Mouse (Mus musculus) cortical plate, adult 2 months (tissue): Measurements from ENCODE around the gene Hprt.

Experiments
- CTCF ChIP-seq: fragments of 200-500 bp; IDR thresholded peaks from 2 replicates; pipeline ENCODE4 v1.5.1; 2011; ENCODE audit warnings: mild to moderate bottlenecking, control low read depth, low read length; ENCODE audit not compliant: insufficient read depth; ENCODE audit errors: extremely low read depth
- POLR2A ChIP-seq: fragments of 200-500 bp; IDR thresholded peaks from 2 replicates; pipeline ENCODE4 v1.6.1; 2011; ENCODE audit warnings: mild to moderate bottlenecking, low read length, control low read depth; ENCODE audit not compliant: insufficient read depth; ENCODE audit errors: extremely low read depth

- TF ChIP-seq CTCF: no peak
- TF ChIP-seq POLR2A: no peak
These were observed 57.4 kb downstream of the Hprt start for GRCm38 (mm10) chrX:53045187-53045903.
